Comparison of ENCODE assay signal across 12 mouse cellular contexts in the genomic region with DNA sequence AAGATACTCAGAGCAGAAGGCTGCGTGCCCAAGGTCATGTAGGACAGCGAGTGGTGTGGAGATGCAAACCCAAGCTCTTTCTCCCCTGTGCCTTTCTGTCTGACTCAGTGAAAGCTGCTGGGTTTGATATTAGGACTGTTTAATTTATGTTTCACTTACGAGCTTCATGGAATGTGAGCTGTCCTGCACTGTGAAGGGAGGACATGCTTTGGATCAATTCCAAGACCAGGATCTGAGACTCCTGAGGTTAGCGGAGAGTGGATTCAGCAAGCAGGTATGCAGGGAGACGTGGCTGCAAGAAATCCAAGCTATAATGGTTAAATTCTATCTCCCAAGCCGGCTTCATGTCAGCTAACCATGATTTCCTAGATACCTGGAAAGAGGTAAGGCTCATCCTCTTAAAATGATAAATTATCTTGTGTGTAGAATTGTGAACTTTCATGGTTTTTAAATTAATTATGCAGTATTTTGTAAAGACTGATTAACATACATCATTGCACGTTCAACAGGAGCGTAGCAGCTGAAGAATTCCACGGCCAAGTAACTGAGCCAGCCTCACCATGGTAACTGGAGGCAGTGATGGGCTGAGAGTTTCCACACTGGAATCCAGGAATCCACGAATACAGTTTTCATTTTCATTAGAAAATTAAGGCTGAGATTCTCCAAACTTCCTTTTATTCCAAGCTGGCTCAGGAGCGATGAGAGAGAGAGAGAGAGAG. TPM values are rescaled to one million over a fixed set of nuclear protein-coding genes. Genes with fewer than 3 reads are reported as not detected.
DNase-seq lines count a peak whose midpoint lies in the region; ATAC-seq lines count a peak whose summit lies in the region.
"Had no signal": no experiment of that assay in that cellular context is flagged by ENCODE, and none has a peak within 500 bp of the region (broad histone marks: within the 10 kb centered on the region; RNA-seq: fewer than 3 reads in every experiment).

No protein-coding gene starts in this region.

- ATAC-seq in hindbrain, embryonic 15.5 days (ENCODE audit: low FRiP score, low read depth), result 0 out of 2 replicates have a peak, but pooled peaks have one; percentile 54
- ATAC-seq: intestine, embryonic 15.5 days had no signal

- peak; percentile 28 to 45 for DNase-seq in adrenal gland, postnatal 36 days
- DNase-seq in adrenal gland, postnatal 10 days, result no peak
- DNase-seq in layer of hippocampus, adult 11-12 months (ENCODE audit: low spot score), result peak; percentile 54
- no peak for DNase-seq in layer of hippocampus, adult 9-10 months (ENCODE audit: low spot score)
- DNase-seq in brain, embryonic 18.5 days (ENCODE audit: low read depth, low spot score), result peak; percentile 60
- DNase-seq in lung, postnatal 14 days, result no peak
- DNase-seq in lung, postnatal 25 days (ENCODE audit: low spot score), result no peak
- DNase-seq: B cell, adult 2 months; lung, adult 2 months had no signal

- H3K36me3 ChIP-seq in hindbrain, embryonic 15.5 days, result no peaks in the 10 kb centered on the region
- H3K36me3 ChIP-seq: intestine, embryonic 15.5 days had no signal

- H3K9ac ChIP-seq in hindbrain, embryonic 15.5 days, result no peak overlapping the region
- H3K9ac ChIP-seq: intestine, embryonic 15.5 days had no signal

- peaks cover 20% of the 10 kb centered on the region for H3K4me1 ChIP-seq in hindbrain, embryonic 15.5 days (replicated peaks)

- no peaks in the 10 kb centered on the region for H3K9me3 ChIP-seq in hindbrain, embryonic 15.5 days
- H3K9me3 ChIP-seq: intestine, embryonic 15.5 days had no signal

- H3K27ac ChIP-seq in hindbrain, embryonic 15.5 days (replicated peaks), result peak overlapping the region; percentile 43
- H3K27ac ChIP-seq: intestine, embryonic 15.5 days had no signal

- H3K27me3 ChIP-seq in hindbrain, embryonic 15.5 days, result no peaks in the 10 kb centered on the region
- H3K27me3 ChIP-seq: intestine, embryonic 15.5 days had no signal

- H3K4me3 ChIP-seq in hindbrain, embryonic 15.5 days, result no peak overlapping the region
- H3K4me3 ChIP-seq: intestine, embryonic 15.5 days had no signal

- WGBS in hindbrain, embryonic 15.5 days, result 33% methylated on average over 11 of the region's 11 CpGs

- H3K4me2 ChIP-seq in hindbrain, embryonic 15.5 days, result 0 out of 2 replicates have a peak overlapping the region, but pooled peaks have one; percentile 14
- H3K4me2 ChIP-seq: intestine, embryonic 15.5 days had no signal

RNA-seq across cellular contexts. Expression of gene Car12, which starts 5.3 kb away (rescaled TPM):
- under 1 TPM; 0.13 to 0.23 TPM for total RNA-seq in adrenal gland, postnatal 36 days (2021)
- total RNA-seq in adrenal gland, postnatal 10 days (2021), result under 1 TPM; 0.42 to 0.78 TPM
- polyA plus RNA-seq in hindbrain, embryonic 15.5 days (2015; fragmentation: Nextera tagmentation; extraction: Ambion mirVana), result 5.3 and 6.6 TPM in 2 replicates
- total RNA-seq: monocyte, adult 5-6 weeks had no signal

Comparison
In these comparisons a context has a peak if more than half of its experiments do, and no peak if none do; other contexts are left out.
1. DNase-seq: peak in adrenal gland, postnatal 36 days (2 of 2), layer of hippocampus, adult 11-12 months (single experiment) and brain, embryonic 18.5 days (single experiment); none in adrenal gland, postnatal 10 days (single experiment), layer of hippocampus, adult 9-10 months (single experiment), lung, postnatal 14 days (single experiment) and lung, postnatal 25 days (single experiment).